Mouse (Mus musculus) hindbrain, embryonic 14.5 days (tissue): ENCODE measurements around the gene E030030I06Rik. TPM values are rescaled to one million over a fixed set of nuclear protein-coding genes. Genes with fewer than 3 reads are reported as not detected.
"Not testable (repeated sequence)": the region's sequence is repeated elsewhere in the genome, so short reads cannot be mapped to it uniquely, and the experiment has no call there.

Source experiments
- ATAC-seq: fragments of 200-750 bp; cut with Nextera tagmentation; 2 replicates; pipeline ENCODE4 v1.8.0; 2017; ENCODE audit warnings: moderate number of reproducible peaks, mild to moderate bottlenecking, moderate TSS enrichment, moderate library complexity; ENCODE audit not compliant: low FRiP score
- DNase-seq: peaks from one replicate; pipeline ENCODE4 v3.0.0-alpha.2; 2015; ENCODE audit warnings: low spot score
- H3K27ac ChIP-seq: fragments of 300-500 bp; sonication (generic); 2 replicates; pipeline ENCODE4 v1.5.1; 2014; ENCODE audit warnings: mild to moderate bottlenecking, moderate library complexity
- H3K27me3 ChIP-seq: fragments of 300-500 bp; sonication (generic); 2 replicates; pipeline ENCODE4 v1.6.1; 2014; ENCODE audit warnings: mild to moderate bottlenecking, low read length, mixed read lengths; ENCODE audit not compliant: control insufficient read depth, insufficient read depth
- H3K36me3 ChIP-seq: fragments of 300-500 bp; sonication (generic); replicated peaks from 2 replicates; pipeline ENCODE4 v1.6.1; 2014; ENCODE audit not compliant: control insufficient read depth, insufficient read depth
- H3K4me1 ChIP-seq: fragments of 300-500 bp; sonication (generic); replicated peaks from 2 replicates; pipeline ENCODE4 v1.6.1; 2014; ENCODE audit warnings: antibody characterized with exemption, low read length, mixed read lengths; ENCODE audit not compliant: control insufficient read depth, insufficient read depth
- H3K4me2 ChIP-seq: fragments of 300-500 bp; sonication (generic); replicated peaks from 2 replicates; pipeline ENCODE4 v1.6.1; 2014; ENCODE audit warnings: mild to moderate bottlenecking, moderate library complexity
- H3K4me3 ChIP-seq: fragments of 300-500 bp; sonication (generic); replicated peaks from 2 replicates; pipeline ENCODE4 v1.5.1; 2014; ENCODE audit warnings: mild to moderate bottlenecking, low read length
- H3K9ac ChIP-seq: fragments of 300-500 bp; sonication (generic); 2 replicates; pipeline ENCODE4 v1.6.1; 2014
- H3K9me3 ChIP-seq: fragments of 300-500 bp; sonication (generic); 2 replicates; pipeline ENCODE4 v1.6.1; 2016; ENCODE audit warnings: low read length; ENCODE audit not compliant: control insufficient read depth
- WGBS: fragments of 180-500 bp; shearing (Covaris S2); extraction: QIAGEN DNeasy Blood & Tissue Kit; methylation state at CpG from one replicate; pipeline ENCODE4 v1.1.7; 2014; 5-methylcytosine and 5-hydroxymethylcytosine counted together
- polyA plus RNA-seq: library from polyadenylated mRNA; unstranded; fragments of >200 nt; fragmentation: Nextera tagmentation; extraction: Ambion mirVana; gene quantifications from 2 replicates; pipeline ENCODE4 v1.2.1, GENCODE M21; 2014

E030030I06Rik gene
- polyA plus RNA-seq, 1 experiment from 2014 or later = 5.9 TPM

DNA sequence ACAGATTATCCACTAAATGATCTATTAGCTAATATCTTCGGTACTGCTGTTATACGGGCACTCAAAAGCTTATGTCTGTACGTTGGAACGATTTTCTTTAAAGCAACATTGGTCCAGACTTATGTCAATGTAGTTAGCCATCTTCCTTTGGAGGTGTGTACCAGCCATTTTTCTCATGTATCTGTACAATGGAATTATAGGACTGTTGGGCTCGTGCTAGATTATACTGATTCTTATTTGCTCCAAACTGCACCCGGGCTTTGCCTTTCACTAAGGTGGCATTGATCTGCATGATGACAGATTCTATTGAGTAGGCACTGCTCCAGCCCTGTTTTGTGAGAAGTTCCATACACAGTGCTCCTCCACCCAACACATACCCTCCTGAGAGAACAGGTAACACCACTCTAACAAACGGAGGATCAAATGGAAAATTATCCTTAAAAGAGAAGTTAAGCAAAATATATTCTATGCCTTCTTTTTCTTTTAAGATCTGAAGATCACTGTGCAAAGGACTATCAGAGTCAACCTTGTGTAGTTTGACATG, 4.1 kb upstream of the E030030I06Rik start:
- peaks cover 70% of the 10 kb centered on the region for H3K27me3 ChIP-seq
- H3K9ac ChIP-seq, DNase-seq, H3K27ac ChIP-seq, H3K9me3 ChIP-seq, ATAC-seq, H3K36me3 ChIP-seq, H3K4me1 ChIP-seq, H3K4me3 ChIP-seq, H3K4me2 ChIP-seq: not testable (repeated sequence)
- WGBS = 7% methylated on average over 7 of the region's 7 CpGs

DNA sequence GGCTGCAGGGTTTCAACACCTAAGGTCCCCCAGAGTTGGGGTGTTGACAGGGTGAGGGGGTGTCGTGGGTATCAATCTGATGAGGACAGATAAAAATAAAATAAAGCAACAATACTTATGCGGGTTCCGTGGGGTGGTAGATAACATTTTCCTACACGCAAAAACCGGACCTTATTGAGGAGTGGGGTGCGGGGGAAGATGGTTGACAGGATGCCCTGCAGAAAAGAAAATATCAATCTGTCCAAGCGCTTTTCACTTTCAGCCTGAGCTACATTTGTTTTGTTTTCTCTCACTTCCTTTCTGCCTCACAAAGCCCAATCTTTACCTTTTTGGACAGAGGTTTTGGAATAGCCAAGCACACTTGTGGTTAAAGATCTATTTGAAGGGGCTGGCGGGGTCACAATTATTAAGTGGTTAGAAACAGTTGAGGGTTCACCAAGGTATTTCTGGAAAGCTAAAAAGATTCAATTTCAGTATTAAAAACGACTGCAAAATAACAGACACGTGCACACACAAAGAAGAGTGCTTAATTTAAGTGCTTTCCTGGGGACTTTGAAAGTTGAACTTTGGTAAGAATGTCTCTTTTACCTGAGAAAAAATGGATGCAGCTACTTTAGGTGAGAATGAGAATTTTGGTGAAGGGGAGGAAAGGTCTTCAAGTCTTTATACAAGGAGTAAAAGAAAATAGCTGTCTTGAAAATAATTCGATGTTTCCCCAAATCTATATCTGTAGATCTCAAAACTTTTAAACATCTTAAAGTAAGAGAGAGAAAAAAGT, 3.0 kb upstream of the E030030I06Rik start:
- H3K4me2 ChIP-seq, ATAC-seq, H3K4me3 ChIP-seq, H3K9ac ChIP-seq, DNase-seq, H3K9me3 ChIP-seq, H3K36me3 ChIP-seq, H3K27ac ChIP-seq, H3K4me1 ChIP-seq: not testable (repeated sequence)
- WGBS = 3% methylated on average over 11 of the region's 11 CpGs
- peaks cover 60% of the 10 kb centered on the region for H3K27me3 ChIP-seq

DNA sequence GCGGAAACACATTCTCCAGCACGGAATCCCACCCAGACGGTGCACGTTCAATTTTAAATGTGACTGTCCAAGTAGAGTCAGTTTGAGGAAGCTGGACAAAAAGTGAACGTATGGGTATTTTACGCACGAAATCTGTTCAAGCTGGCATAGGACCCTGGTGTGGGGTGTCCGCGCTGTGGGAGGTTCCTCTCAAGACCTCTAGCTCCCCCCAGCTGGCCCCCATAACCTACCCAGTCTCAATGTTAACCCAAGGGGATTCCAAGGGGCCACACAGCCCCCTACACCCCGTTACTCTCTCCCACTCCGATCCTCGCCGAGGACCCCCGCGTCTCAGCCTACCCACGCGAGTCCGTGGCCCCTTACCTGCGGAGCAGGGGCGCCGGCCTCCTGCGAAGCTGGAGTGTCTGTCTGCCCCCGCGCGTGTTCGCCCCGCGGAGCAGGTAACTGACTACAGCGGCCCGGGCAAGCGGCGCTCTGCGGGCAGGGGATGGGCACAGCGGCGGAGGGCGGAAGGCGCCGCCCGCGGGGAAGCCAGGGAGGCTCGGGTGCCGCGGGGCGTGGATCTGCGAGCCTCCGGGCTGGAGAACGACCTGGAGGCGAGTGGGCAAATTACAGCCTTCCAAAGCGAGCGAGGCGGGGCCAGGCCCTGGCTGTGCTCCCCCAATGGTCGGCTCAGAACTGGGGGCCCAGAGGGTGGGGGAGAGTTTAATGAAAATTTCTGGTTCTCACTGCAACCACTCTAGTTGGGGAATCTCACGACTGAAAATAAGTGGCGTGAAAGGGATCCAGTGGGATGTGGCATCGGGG, 2.2 kb upstream of the E030030I06Rik start:
- H3K4me3 ChIP-seq, H3K27ac ChIP-seq, ATAC-seq, DNase-seq, H3K36me3 ChIP-seq, H3K9ac ChIP-seq, H3K9me3 ChIP-seq, H3K4me1 ChIP-seq: not testable (repeated sequence)
- Histone ChIP-seq H3K4me2 (peak overlapping the region; percentile 12), H3K27me3 (peaks cover 52% of the 10 kb centered on the region)
- under 1% methylated on average over 53 of the region's 55 CpGs for WGBS

DNA sequence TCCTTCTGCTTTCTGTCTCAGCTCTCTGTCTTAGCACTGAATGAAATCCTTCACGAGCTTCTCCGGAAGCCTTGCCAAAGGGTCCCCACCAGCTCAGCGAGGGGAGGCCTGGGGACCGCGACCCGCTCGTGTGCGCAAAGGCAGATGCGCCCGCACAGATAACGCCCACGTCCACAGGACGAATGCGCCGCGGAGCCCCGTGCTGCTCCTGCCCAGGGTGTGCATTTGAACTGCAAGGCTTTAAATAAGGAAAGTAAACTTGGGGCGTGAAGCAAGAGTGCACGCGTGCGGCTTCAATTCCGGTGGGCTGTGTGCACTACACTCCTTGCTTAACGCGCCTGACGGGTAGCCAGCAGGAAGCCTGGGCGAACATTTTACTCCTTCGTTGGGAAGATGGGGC, 1.5 kb upstream of the E030030I06Rik start:
- DNase-seq (no peak), ATAC-seq (no peak)
- Histone ChIP-seq H3K9me3 (no peaks in the 10 kb centered on the region), H3K9ac (no peak overlapping the region), H3K4me2 (peak overlapping the region; percentile 71), H3K4me3 (peak overlapping the region; percentile 13; the same call in 1 of the 2 replicates), H3K27ac (no peak overlapping the region), H3K36me3 (no peaks in the 10 kb centered on the region), H3K27me3 (peaks cover 45% of the 10 kb centered on the region), H3K4me1 (peaks cover 4% of the 10 kb centered on the region; the same call in 1 of the 2 replicates)
- WGBS = under 1% methylated on average over 27 of the region's 27 CpGs

DNA sequence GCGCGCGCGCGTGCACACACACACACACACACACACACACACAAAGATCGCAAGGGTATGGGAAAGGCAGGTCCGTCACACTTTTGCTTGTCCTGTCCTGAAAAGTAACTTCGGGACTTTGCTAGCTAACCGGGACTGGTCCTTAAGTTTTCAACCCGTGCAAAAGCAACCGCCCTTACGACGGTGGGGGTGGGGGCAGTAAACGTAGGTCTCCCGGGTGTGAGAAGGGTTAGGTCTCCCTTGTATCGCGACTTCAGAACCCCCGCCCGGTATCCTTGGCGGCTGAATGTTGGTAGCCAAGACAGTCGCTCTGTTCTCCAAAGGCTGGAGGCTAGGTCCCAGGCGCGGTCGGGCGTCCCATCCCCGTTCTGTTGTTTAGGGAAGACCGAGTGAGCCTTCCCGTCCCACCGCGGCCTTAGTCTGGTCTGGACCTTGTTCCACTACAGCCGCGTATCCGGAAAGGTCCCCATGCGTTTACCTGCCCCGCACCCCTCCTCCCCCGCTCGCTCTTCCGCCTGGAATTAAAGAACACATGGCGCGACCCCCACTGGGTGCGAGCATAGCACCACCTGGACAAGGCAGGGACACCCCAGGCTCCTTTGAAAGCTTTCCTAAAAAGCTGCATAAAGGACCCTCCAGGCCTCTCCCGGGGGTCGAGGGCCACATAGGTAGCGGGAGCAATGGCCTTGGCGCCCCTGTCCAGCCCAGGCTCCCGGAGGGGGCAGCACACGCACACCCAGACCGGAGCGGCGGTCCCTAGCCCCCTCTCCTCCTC, 808 bp upstream of the E030030I06Rik start:
- H3K27ac ChIP-seq = no peak overlapping the region
- under 1% methylated on average over 50 of the region's 50 CpGs for WGBS
- H3K27me3 ChIP-seq = peaks cover 38% of the 10 kb centered on the region
- H3K36me3 ChIP-seq = no peaks in the 10 kb centered on the region
- H3K4me3 ChIP-seq = peak overlapping the region; percentile 47
- no peak overlapping the region for H3K9ac ChIP-seq
- peaks cover 4% of the 10 kb centered on the region; the same call in 1 of the 2 replicates for H3K4me1 ChIP-seq
- H3K4me2 ChIP-seq = peak overlapping the region; percentile 71
- no peak for ATAC-seq
- H3K9me3 ChIP-seq = no peaks in the 10 kb centered on the region
- no peak for DNase-seq

DNA sequence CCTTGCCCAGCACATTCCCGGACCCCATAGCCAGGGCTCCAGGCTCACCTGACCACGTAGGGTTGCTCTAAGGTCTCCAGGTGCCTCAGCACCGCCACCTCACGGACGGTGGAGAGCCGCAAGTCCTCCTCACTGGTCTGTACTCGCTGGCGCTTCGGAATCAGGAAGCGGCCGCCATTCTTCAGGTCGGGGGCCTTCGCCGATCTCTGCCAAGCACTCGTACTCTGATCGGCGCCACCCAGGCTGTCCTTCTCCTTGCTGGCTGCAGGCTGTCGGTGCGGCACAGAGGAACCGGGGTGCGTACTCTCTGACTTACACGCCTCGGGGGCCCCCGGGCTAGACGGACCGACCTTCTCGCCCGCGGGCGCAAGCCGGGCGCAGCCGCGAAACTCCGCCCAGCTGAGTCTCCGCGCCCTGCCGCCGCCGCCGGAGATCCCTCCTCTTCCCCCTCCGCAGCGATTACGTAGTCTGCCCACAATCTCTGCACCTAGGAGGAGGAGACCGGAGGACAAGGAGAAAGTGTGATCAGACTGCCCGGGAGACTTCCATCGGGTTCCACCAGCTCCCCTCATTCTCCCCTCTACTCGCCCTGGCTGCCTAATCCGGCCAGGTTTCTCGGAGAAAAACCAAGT, 513 bp downstream of the E030030I06Rik start:
- Histone ChIP-seq H3K9ac (peak overlapping the region; percentile 47), H3K9me3 (no peaks in the 10 kb centered on the region), H3K4me3 (peak overlapping the region; percentile 47), H3K27ac (no peak overlapping the region), H3K4me2 (peak overlapping the region; percentile 71), H3K4me1 (peaks cover 4% of the 10 kb centered on the region; the same call in 1 of the 2 replicates), H3K27me3 (peaks cover 35% of the 10 kb centered on the region), H3K36me3 (no peaks in the 10 kb centered on the region)
- DNase-seq = no peak
- peak; percentile 78 for ATAC-seq
- WGBS = under 1% methylated on average over 50 of the region's 50 CpGs

DNA sequence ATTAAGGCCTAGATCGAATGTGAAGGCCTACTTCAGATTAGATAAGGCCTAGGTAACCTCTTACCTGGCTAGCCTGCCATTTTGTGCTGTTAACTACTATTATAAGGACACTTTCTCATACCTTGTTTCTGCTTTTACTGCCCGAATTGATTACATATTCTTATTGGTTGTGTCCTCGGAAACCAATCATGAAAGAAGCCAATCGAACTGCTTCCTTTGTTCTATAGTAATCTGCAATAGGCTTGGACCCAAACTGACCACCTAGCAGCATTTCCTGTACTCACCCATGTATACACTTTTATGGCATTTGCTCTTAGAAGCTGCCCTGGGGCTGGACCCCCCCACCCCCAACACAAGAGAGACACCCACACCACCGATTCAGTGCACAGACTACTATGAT, 6.1 kb downstream of the E030030I06Rik start:
- no peak for DNase-seq
- Histone ChIP-seq H3K27me3 (no peaks in the 10 kb centered on the region), H3K9me3 (no peaks in the 10 kb centered on the region), H3K27ac (no peak overlapping the region), H3K4me1 (no peaks in the 10 kb centered on the region), H3K4me3 (no peak overlapping the region), H3K9ac (no peak overlapping the region), H3K4me2 (no peak overlapping the region), H3K36me3 (no peaks in the 10 kb centered on the region)
- 82% methylated on average over 5 of the region's 5 CpGs for WGBS
- ATAC-seq = no peak

GRCm38 (mm10) chr10:22142194-22142593, 6.9 kb downstream of the E030030I06Rik start:
- not testable (repeated sequence) for H3K9ac ChIP-seq, H3K4me1 ChIP-seq, H3K36me3 ChIP-seq, H3K27me3 ChIP-seq, H3K4me3 ChIP-seq, H3K4me2 ChIP-seq, ATAC-seq, H3K27ac ChIP-seq, H3K9me3 ChIP-seq
- peak; percentile 66 for DNase-seq
- WGBS = 88% methylated on average over 1 of the region's 1 CpGs
